In the genomic region with DNA sequence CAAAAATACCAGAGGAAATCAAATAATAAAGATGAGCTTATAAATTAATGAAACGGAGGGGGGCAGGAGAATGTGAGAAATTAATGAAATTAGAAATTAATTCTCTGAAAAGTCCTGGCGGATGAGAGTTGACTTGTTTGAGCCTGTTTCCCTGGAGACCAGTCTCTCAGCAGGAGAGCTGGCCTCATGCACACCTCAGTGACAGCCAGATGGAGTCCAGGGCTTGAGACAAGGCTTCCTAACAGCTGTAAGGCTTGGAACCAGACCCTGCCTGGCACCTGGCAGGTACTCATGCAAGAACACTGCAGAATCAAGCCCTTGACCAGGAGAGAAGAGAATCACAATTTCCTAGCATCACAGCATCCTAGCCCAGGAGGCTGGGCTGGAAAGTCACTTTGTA, we compare ENCODE assay signal across 18 mouse cellular contexts. TPM values are rescaled to one million over a fixed set of nuclear protein-coding genes. Genes with fewer than 3 reads are reported as not detected.
DNase-seq lines count a peak whose midpoint lies in the region; ATAC-seq and TF ChIP-seq lines count a peak whose summit lies in the region.
"Had no signal": no experiment of that assay in that cellular context is flagged by ENCODE, and none has a peak within 500 bp of the region (broad histone marks: within the 10 kb centered on the region; RNA-seq: fewer than 3 reads in every experiment).

No protein-coding gene starts in this region.

- no peak for TF ChIP-seq POLR2A in cerebellum, adult 2 months (IDR thresholded peaks at IDR 0.05; ENCODE audit: borderline replicate concordance, insufficient read depth, low read length)

- ATAC-seq in hindbrain, embryonic 14.5 days (ENCODE audit: low FRiP score) = no peak
- ATAC-seq in hindbrain, embryonic 12.5 days (ENCODE audit: low FRiP score) = no peak
- no peak for ATAC-seq in forebrain, embryonic 12.5 days (ENCODE audit: low FRiP score)
- ATAC-seq in midbrain, embryonic 14.5 days (ENCODE audit: low FRiP score, low TSS enrichment) = no peak
- ATAC-seq: activated CD4-positive, CD25-positive, alpha-beta regulatory T cell, adult 4 months; CD4-positive, CD25-positive, alpha-beta regulatory T cell, adult 4 months; intestine, embryonic 15.5 days had no signal

- no peaks in the 10 kb centered on the region for H3K27me3 ChIP-seq in hindbrain, embryonic 14.5 days (ENCODE audit: control insufficient read depth, insufficient read depth, low read length)
- H3K27me3 ChIP-seq in hindbrain, embryonic 12.5 days = no peaks in the 10 kb centered on the region
- peaks cover 32% of the 10 kb centered on the region for H3K27me3 ChIP-seq in forebrain, embryonic 12.5 days
- no peaks in the 10 kb centered on the region for H3K27me3 ChIP-seq in midbrain, embryonic 14.5 days (ENCODE audit: control insufficient read depth, insufficient read depth, low read length)
- no peaks in the 10 kb centered on the region for H3K27me3 ChIP-seq in cerebellum, adult 2 months (ENCODE audit: control insufficient read depth, insufficient read depth, low read length)
- H3K27me3 ChIP-seq: embryonic facial prominence, embryonic 15.5 days; intestine, embryonic 15.5 days had no signal

- H3K9me3 ChIP-seq in hindbrain, embryonic 14.5 days (ENCODE audit: control insufficient read depth, low read length) = 0 out of 2 replicates have a peak, but pooled peaks cover 12% of the 10 kb centered on the region
- peaks cover 9% of the 10 kb centered on the region; the same call in 1 of the 2 replicates for H3K9me3 ChIP-seq in hindbrain, embryonic 12.5 days (replicated peaks)
- H3K9me3 ChIP-seq in forebrain, embryonic 12.5 days = no peaks in the 10 kb centered on the region
- H3K9me3 ChIP-seq in midbrain, embryonic 14.5 days (ENCODE audit: control insufficient read depth, low read length) = no peaks in the 10 kb centered on the region
- H3K9me3 ChIP-seq: embryonic facial prominence, embryonic 15.5 days; heart, embryonic 15.5 days; intestine, embryonic 15.5 days had no signal

- H3K4me3 ChIP-seq in hindbrain, embryonic 14.5 days (replicated peaks; ENCODE audit: low read length) = no peak overlapping the region
- no peak overlapping the region for H3K4me3 ChIP-seq in hindbrain, embryonic 12.5 days
- no peak overlapping the region for H3K4me3 ChIP-seq in forebrain, embryonic 12.5 days (replicated peaks)
- no peak overlapping the region for H3K4me3 ChIP-seq in midbrain, embryonic 14.5 days (replicated peaks; ENCODE audit: low read depth, low read length)
- H3K4me3 ChIP-seq in cerebellum, adult 2 months (replicated peaks; ENCODE audit: insufficient read depth, low read depth, low read length) = no peak overlapping the region
- H3K4me3 ChIP-seq: embryonic facial prominence, embryonic 15.5 days; heart, embryonic 15.5 days; intestine, embryonic 15.5 days had no signal

- H3K4me2 ChIP-seq in hindbrain, embryonic 14.5 days (replicated peaks) = no peak overlapping the region
- no peak overlapping the region for H3K4me2 ChIP-seq in hindbrain, embryonic 12.5 days (replicated peaks)
- H3K4me2 ChIP-seq in forebrain, embryonic 12.5 days = peak overlapping the region; percentile 8; the same call in 1 of the 2 replicates
- no peak overlapping the region for H3K4me2 ChIP-seq in midbrain, embryonic 14.5 days (ENCODE audit: low read length)
- H3K4me2 ChIP-seq: embryonic facial prominence, embryonic 15.5 days; heart, embryonic 15.5 days; intestine, embryonic 15.5 days had no signal

- no peak for TF ChIP-seq CTCF in cerebellum, adult 2 months (IDR thresholded peaks at IDR 0.05; ENCODE audit: borderline replicate concordance, insufficient read depth, low read depth, low read length)

- peak; percentile 40 for DNase-seq in hindbrain, embryonic 14.5 days (ENCODE audit: low spot score)
- peak; percentile 77 for DNase-seq in forelimb bud, embryonic 11.5 days (ENCODE audit: low read depth, low spot score)
- DNase-seq in midbrain, embryonic 14.5 days = peak; percentile 61
- no peak for DNase-seq in adrenal gland, postnatal 36 days
- DNase-seq in gastrocnemius, postnatal 10 days = no peak
- DNase-seq in cerebellum, adult 2 months = no peak
- DNase-seq: cerebellum, adult 9-10 months; heart, adult 11 months; kidney, postnatal 36 days; lung, adult 18-20 months; spleen, adult 18-20 months had no signal

- peaks cover 13% of the 10 kb centered on the region for H3K4me1 ChIP-seq in hindbrain, embryonic 14.5 days (replicated peaks; ENCODE audit: control insufficient read depth, insufficient read depth, low read length)
- peaks cover 20% of the 10 kb centered on the region for H3K4me1 ChIP-seq in hindbrain, embryonic 12.5 days
- H3K4me1 ChIP-seq in forebrain, embryonic 12.5 days = peaks cover 22% of the 10 kb centered on the region
- H3K4me1 ChIP-seq in midbrain, embryonic 14.5 days (ENCODE audit: control insufficient read depth, insufficient read depth, low read length) = peaks cover 13% of the 10 kb centered on the region; the same call in 1 of the 2 replicates
- H3K4me1 ChIP-seq in cerebellum, adult 2 months (ENCODE audit: control insufficient read depth, insufficient read depth, low read length) = no peaks in the 10 kb centered on the region; the same call in 1 of the 2 replicates
- H3K4me1 ChIP-seq: embryonic facial prominence, embryonic 15.5 days; heart, embryonic 15.5 days; intestine, embryonic 15.5 days had no signal

- no peaks in the 10 kb centered on the region for H3K36me3 ChIP-seq in hindbrain, embryonic 14.5 days (replicated peaks; ENCODE audit: control insufficient read depth, insufficient read depth)
- H3K36me3 ChIP-seq in hindbrain, embryonic 12.5 days = no peaks in the 10 kb centered on the region
- H3K36me3 ChIP-seq in forebrain, embryonic 12.5 days (replicated peaks) = no peaks in the 10 kb centered on the region
- H3K36me3 ChIP-seq in midbrain, embryonic 14.5 days (ENCODE audit: control insufficient read depth, insufficient read depth, low read length) = no peaks in the 10 kb centered on the region
- H3K36me3 ChIP-seq: embryonic facial prominence, embryonic 15.5 days; heart, embryonic 15.5 days; intestine, embryonic 15.5 days had no signal

- H3K9ac ChIP-seq in hindbrain, embryonic 14.5 days = no peak overlapping the region
- H3K9ac ChIP-seq in hindbrain, embryonic 12.5 days = no peak overlapping the region
- no peak overlapping the region for H3K9ac ChIP-seq in forebrain, embryonic 12.5 days
- H3K9ac ChIP-seq in midbrain, embryonic 14.5 days (replicated peaks; ENCODE audit: low read length) = no peak overlapping the region
- H3K9ac ChIP-seq: embryonic facial prominence, embryonic 15.5 days; heart, embryonic 15.5 days; intestine, embryonic 15.5 days had no signal

- 42% methylated on average over 2 of the region's 2 CpGs for WGBS in hindbrain, embryonic 14.5 days
- 65% methylated on average over 2 of the region's 2 CpGs for WGBS in hindbrain, embryonic 12.5 days
- 54% methylated on average over 2 of the region's 2 CpGs for WGBS in forebrain, embryonic 12.5 days
- 45% methylated on average over 2 of the region's 2 CpGs for WGBS in midbrain, embryonic 14.5 days
- WGBS in cerebellum, adult 2 months = 19% methylated on average over 2 of the region's 2 CpGs

- H3K27ac ChIP-seq in hindbrain, embryonic 14.5 days = peak overlapping the region; percentile 3; the same call in 1 of the 2 replicates
- H3K27ac ChIP-seq in hindbrain, embryonic 12.5 days = no peak overlapping the region
- peak overlapping the region; percentile 47 for H3K27ac ChIP-seq in forebrain, embryonic 12.5 days
- H3K27ac ChIP-seq in midbrain, embryonic 14.5 days (replicated peaks; ENCODE audit: low read depth, low read length) = 0 out of 2 replicates have a peak overlapping the region, but pooled peaks have one; percentile 37
- H3K27ac ChIP-seq in cerebellum, adult 2 months (ENCODE audit: insufficient read depth, low read length) = no peak overlapping the region
- H3K27ac ChIP-seq: embryonic facial prominence, embryonic 15.5 days; heart, embryonic 15.5 days; intestine, embryonic 15.5 days had no signal

RNA-seq across cellular contexts. Expression of gene Rtl6, which starts 25.4 kb away (rescaled TPM):
- 37.2 and 40.1 TPM in 2 replicates for polyA plus RNA-seq in hindbrain, embryonic 14.5 days (2014; fragmentation: Nextera tagmentation; extraction: Ambion mirVana)
- polyA plus RNA-seq in hindbrain, embryonic 12.5 days (2016; fragmentation: Nextera tagmentation; extraction: Ambion mirVana) = 48.9 and 52.5 TPM in 2 replicates
- polyA plus RNA-seq in forebrain, embryonic 12.5 days (2016; fragmentation: Nextera tagmentation; extraction: Ambion mirVana) = 48.8 and 56.2 TPM in 2 replicates
- 41.2 and 43.2 TPM in 2 replicates for polyA plus RNA-seq in midbrain, embryonic 14.5 days (2014; fragmentation: Nextera tagmentation; extraction: Ambion mirVana)
- 1 to 10 TPM; 4.1 to 7.1 TPM for total RNA-seq in adrenal gland, postnatal 36 days (2021)
- total RNA-seq in gastrocnemius, postnatal 10 days (2021) = 1 to 10 TPM; 5.0 to 6.7 TPM
- polyA plus RNA-seq in cerebellum, adult 2 months (2012; rRNA removed) = 21.6 and 22.6 TPM in 2 replicates

Comparison
In these comparisons a context has a peak if more than half of its experiments do, and no peak if none do; other contexts are left out.
1. H3K27ac ChIP-seq: peak in hindbrain, embryonic 14.5 days (single experiment), forebrain, embryonic 12.5 days (single experiment) and midbrain, embryonic 14.5 days (single experiment); none in hindbrain, embryonic 12.5 days (single experiment) and cerebellum, adult 2 months (single experiment).
2. DNase-seq: peak in hindbrain, embryonic 14.5 days (single experiment), forelimb bud, embryonic 11.5 days (single experiment) and midbrain, embryonic 14.5 days (single experiment); none in adrenal gland, postnatal 36 days (0 of 2), gastrocnemius, postnatal 10 days (single experiment) and cerebellum, adult 2 months (0 of 2).